In genomic region chr1:132191093-132191785, GRCm38 (mm10) we compare ENCODE assay signal across 8 mouse cellular contexts. TPM values are rescaled to one million over a fixed set of nuclear protein-coding genes. Genes with fewer than 3 reads are reported as not detected.
DNase-seq lines count a peak whose midpoint lies in the region; ATAC-seq and TF ChIP-seq lines count a peak whose summit lies in the region.

Gene Lemd1 (plus strand): TSS chr1:132191431.
Gene AC124108.1 (plus strand): TSS chr1:132191457.

- peak within 1 kb of the TSS; percentile 22; the same call in 1 of the 2 replicates for H3K27ac ChIP-seq in kidney, embryonic 15.5 days
- peak within 1 kb of the TSS; percentile 99 for H3K27ac ChIP-seq in forebrain, embryonic 15.5 days (replicated peaks)

- no peak for TF ChIP-seq CTCF in brain, embryonic 14.5 days (IDR thresholded peaks at IDR 0.05; ENCODE audit: borderline replicate concordance, extremely low read depth, insufficient read depth, insufficient read length)

- peaks cover 49% of the 10 kb centered on the region for H3K4me1 ChIP-seq in kidney, embryonic 15.5 days
- peaks cover 54% of the 10 kb centered on the region for H3K4me1 ChIP-seq in forebrain, embryonic 15.5 days

- H3K9ac ChIP-seq in kidney, embryonic 15.5 days = peak within 1 kb of the TSS; percentile 45
- H3K9ac ChIP-seq in forebrain, embryonic 15.5 days (replicated peaks) = peak within 1 kb of the TSS; percentile 100

- H3K9me3 ChIP-seq in kidney, embryonic 15.5 days (replicated peaks) = no peaks in the 10 kb centered on the region
- no peaks in the 10 kb centered on the region for H3K9me3 ChIP-seq in forebrain, embryonic 15.5 days

- no peaks in the 10 kb centered on the region for H3K36me3 ChIP-seq in kidney, embryonic 15.5 days
- H3K36me3 ChIP-seq in forebrain, embryonic 15.5 days = no peaks in the 10 kb centered on the region

- 0% methylated on average over 34 of the region's 34 CpGs for WGBS in kidney, embryonic 15.5 days
- 0% methylated on average over 34 of the region's 34 CpGs for WGBS in forebrain, embryonic 15.5 days

- H3K4me3 ChIP-seq in kidney, embryonic 15.5 days (replicated peaks) = peak within 1 kb of the TSS; percentile 55
- peak within 1 kb of the TSS; percentile 94 for H3K4me3 ChIP-seq in forebrain, embryonic 15.5 days

- TF ChIP-seq POLR2A in brain, embryonic 14.5 days (IDR thresholded peaks at IDR 0.05; ENCODE audit: borderline replicate concordance, extremely low read depth, insufficient read depth, insufficient read length, poor library complexity, severe bottlenecking) = no peak

- peaks cover 94% of the 10 kb centered on the region for H3K27me3 ChIP-seq in kidney, embryonic 15.5 days
- no peaks in the 10 kb centered on the region for H3K27me3 ChIP-seq in forebrain, embryonic 15.5 days

- no peak for DNase-seq in kidney, postnatal 25 days
- peak; percentile 84 for DNase-seq in brain, embryonic 14.5 days (ENCODE audit: low read depth)
- peak; percentile 39 for DNase-seq in mesoderm, embryonic 11.5 days (ENCODE audit: low read depth, low spot score)
- no peak for DNase-seq in layer of hippocampus, adult 8-10 months (ENCODE audit: low spot score in 2 of 2)
- DNase-seq in urinary bladder, adult 2 months (ENCODE audit: low spot score) = no peak
- DNase-seq in right cerebral cortex, postnatal 25 days = no peak

- H3K4me2 ChIP-seq in kidney, embryonic 15.5 days = peak within 1 kb of the TSS; percentile 88
- H3K4me2 ChIP-seq in forebrain, embryonic 15.5 days (replicated peaks) = peak within 1 kb of the TSS; percentile 65

- no peak for ATAC-seq in kidney, embryonic 15.5 days (replicated peaks; ENCODE audit: low FRiP score)
- ATAC-seq in forebrain, embryonic 15.5 days (replicated peaks) = peak; percentile 17

RNA-seq across cellular contexts. Expression of gene Lemd1, which starts in this region (rescaled TPM):
- polyA plus RNA-seq in kidney, embryonic 15.5 days (2015; fragmentation: Nextera tagmentation; extraction: Ambion mirVana) = 0.31 and 0.51 TPM in 2 replicates
- 22.9 and 25.1 TPM in 2 replicates for polyA plus RNA-seq in brain, embryonic 14.5 days (2012; rRNA removed)
- polyA plus RNA-seq in forebrain, embryonic 15.5 days (2015; fragmentation: Nextera tagmentation; extraction: Ambion mirVana) = 13.9 and 16.2 TPM in 2 replicates
- total RNA-seq in layer of hippocampus, adult 8-10 months (2022) = 1 to 10 TPM in 2 of 4 experiments, under 1 TPM in 2; 0.30 to 1.3 (median 0.83) TPM
- polyA plus RNA-seq in urinary bladder, adult 2 months (2012; rRNA removed) = 0.23 and 0.32 TPM in 2 replicates

RNA-seq across cellular contexts. Expression of gene AC124108.1, which starts in this region (rescaled TPM):
- polyA plus RNA-seq in kidney, embryonic 15.5 days (2015; fragmentation: Nextera tagmentation; extraction: Ambion mirVana) = 0.05 TPM in 2 replicates
- polyA plus RNA-seq in brain, embryonic 14.5 days (2012; rRNA removed) = 21.7 and 23.3 TPM in 2 replicates
- polyA plus RNA-seq in forebrain, embryonic 15.5 days (2015; fragmentation: Nextera tagmentation; extraction: Ambion mirVana) = 2.5 and 2.8 TPM in 2 replicates
- total RNA-seq in layer of hippocampus, adult 8-10 months (2022) = under 1 TPM; 0.69 to 0.92 (median 0.77) TPM
- polyA plus RNA-seq in urinary bladder, adult 2 months (2012; rRNA removed) = 0.15 and 0.21 TPM in 2 replicates

Comparison
In these comparisons a context has a peak if more than half of its experiments do, and no peak if none do; other contexts are left out.
1. DNase-seq: peak in brain, embryonic 14.5 days (single experiment) and mesoderm, embryonic 11.5 days (single experiment); none in kidney, postnatal 25 days (0 of 2), layer of hippocampus, adult 8-10 months (0 of 2), urinary bladder, adult 2 months (single experiment) and right cerebral cortex, postnatal 25 days (single experiment).